ENCODE assay signal across 20 mouse cellular contexts in genomic region chr11:74763960-74764625, GRCm38 (mm10). TPM values are rescaled to one million over a fixed set of nuclear protein-coding genes. Genes with fewer than 3 reads are reported as not detected.
DNase-seq lines count a peak whose midpoint lies in the region; ATAC-seq and TF ChIP-seq lines count a peak whose summit lies in the region.
"Had no signal": no experiment of that assay in that cellular context is flagged by ENCODE, and none has a peak within 500 bp of the region (broad histone marks: within the 10 kb centered on the region; RNA-seq: fewer than 3 reads in every experiment).

No protein-coding gene starts in this region.

- H3K27me3 ChIP-seq in neural tube, embryonic 15.5 days (replicated peaks), result no peaks in the 10 kb centered on the region
- H3K27me3 ChIP-seq: embryonic facial prominence, embryonic 15.5 days; stomach, embryonic 15.5 days had no signal

- no peaks in the 10 kb centered on the region for H3K4me1 ChIP-seq in neural tube, embryonic 15.5 days
- H3K4me1 ChIP-seq: embryonic facial prominence, embryonic 15.5 days; forebrain, embryonic 10.5 days; stomach, embryonic 15.5 days had no signal

- ATAC-seq in megakaryocyte-erythroid progenitor cell, adult 5-6 weeks (replicated peaks; ENCODE audit: low FRiP score, low TSS enrichment, poor library complexity, severe bottlenecking), result no peak
- no peak for ATAC-seq in neural tube, embryonic 15.5 days (ENCODE audit: low FRiP score)

- WGBS in neural tube, embryonic 15.5 days, result 78% methylated on average over 10 of the region's 10 CpGs

- TF ChIP-seq CTCF in layer of hippocampus, adult 2 months (conservative IDR thresholded peaks at IDR 0.05), result no peak

- no peak overlapping the region for H3K4me2 ChIP-seq in neural tube, embryonic 15.5 days
- H3K4me2 ChIP-seq: embryonic facial prominence, embryonic 15.5 days; stomach, embryonic 15.5 days had no signal

- no peaks in the 10 kb centered on the region for H3K36me3 ChIP-seq in neural tube, embryonic 15.5 days
- H3K36me3 ChIP-seq: embryonic facial prominence, embryonic 15.5 days; forebrain, embryonic 10.5 days; G1E; stomach, embryonic 15.5 days had no signal

- DNase-seq in layer of hippocampus, adult 2 months (ENCODE audit: low spot score in 2 of 2), result peak in 1 of 2 experiments; percentile 23
- no peak for DNase-seq in layer of hippocampus, postnatal 25 days (ENCODE audit: extremely low spot score in 1 of 2, low spot score in 1 of 2)
- DNase-seq in 3T3-L1 (ENCODE audit: low read depth, low spot score) (peak; percentile 52), ES-CJ7 (ENCODE audit: low read depth, low spot score) (peak; percentile 69)
- DNase-seq in brain, adult 2 months (ENCODE audit: low read depth, low spot score), result peak; percentile 92
- DNase-seq: adrenal gland, adult 2 months; cerebellum, postnatal 25 days; gastrocnemius, postnatal 25 days; kidney, adult 11 months; left cerebral cortex, postnatal 4 days; liver; lung, postnatal 10 days; midbrain, embryonic 14.5 days had no signal

- peak overlapping the region; percentile 60; the same call in 1 of the 2 replicates for H3K27ac ChIP-seq in layer of hippocampus, adult 2 months
- no peak overlapping the region for H3K27ac ChIP-seq in neural tube, embryonic 15.5 days (replicated peaks)
- H3K27ac ChIP-seq: embryonic facial prominence, embryonic 15.5 days; forebrain, embryonic 10.5 days; stomach, embryonic 15.5 days had no signal

- no peak overlapping the region for H3K9ac ChIP-seq in neural tube, embryonic 15.5 days (replicated peaks)
- H3K9ac ChIP-seq: embryonic facial prominence, embryonic 15.5 days; stomach, embryonic 15.5 days had no signal

- H3K4me3 ChIP-seq in layer of hippocampus, adult 2 months, result no peak overlapping the region
- no peak overlapping the region for H3K4me3 ChIP-seq in neural tube, embryonic 15.5 days (replicated peaks)
- H3K4me3 ChIP-seq: embryonic facial prominence, embryonic 15.5 days; forebrain, embryonic 10.5 days; myocyte; stomach, embryonic 15.5 days had no signal

- H3K9me3 ChIP-seq in neural tube, embryonic 15.5 days (replicated peaks), result no peaks in the 10 kb centered on the region
- H3K9me3 ChIP-seq: embryonic facial prominence, embryonic 15.5 days; forebrain, embryonic 10.5 days; G1E; stomach, embryonic 15.5 days had no signal

RNA-seq across cellular contexts. Expression of gene Mettl16, which starts 6.5 kb away (rescaled TPM):
- total RNA-seq in layer of hippocampus, adult 2 months (2021), result 10 to 100 TPM; 31.2 to 31.3 TPM
- 10 to 100 TPM; 27.0 to 27.5 TPM for total RNA-seq in layer of hippocampus, postnatal 25 days (2021)
- total RNA-seq in megakaryocyte-erythroid progenitor cell, adult 5-6 weeks (2014; fragmentation: Nextera tagmentation), result 18.0 and 36.3 TPM in 2 replicates
- total RNA-seq in megakaryocyte-erythroid progenitor cell, adult 5-6 weeks (2017), result 43.1 and 44.7 TPM in 2 replicates
- polyA plus RNA-seq in neural tube, embryonic 15.5 days (2015; fragmentation: Nextera tagmentation; extraction: Ambion mirVana), result 45.5 and 53.7 TPM in 2 replicates

RNA-seq across cellular contexts. Expression of gene Pafah1b1, which starts 39.6 kb away (rescaled TPM):
- 100 to 1,000 TPM; 360 to 384 TPM for total RNA-seq in layer of hippocampus, adult 2 months (2021)
- 100 to 1,000 TPM; 358 to 403 TPM for total RNA-seq in layer of hippocampus, postnatal 25 days (2021)
- 41.2 and 43.9 TPM in 2 replicates for total RNA-seq in megakaryocyte-erythroid progenitor cell, adult 5-6 weeks (2014; fragmentation: Nextera tagmentation)
- 46.5 and 58.5 TPM in 2 replicates for total RNA-seq in megakaryocyte-erythroid progenitor cell, adult 5-6 weeks (2017)
- 54.9 and 55.3 TPM in 2 replicates for polyA plus RNA-seq in neural tube, embryonic 15.5 days (2015; fragmentation: Nextera tagmentation; extraction: Ambion mirVana)

Comparison
In these comparisons a context has a peak if more than half of its experiments do, and no peak if none do; other contexts are left out.
1. DNase-seq: peak in 3T3-L1 (single experiment), ES-CJ7 (single experiment) and brain, adult 2 months (single experiment); none in layer of hippocampus, postnatal 25 days (0 of 2).
2. RNA of gene Pafah1b1, which starts 39.6 kb away (total RNA-seq): 358 to 403 TPM in layer of hippocampus, postnatal 25 days and 360 to 384 TPM in layer of hippocampus, adult 2 months; 41.2 to 58.5 TPM in megakaryocyte-erythroid progenitor cell, adult 5-6 weeks; every median in the first group is over 4 times any median in the second.